Mouse (Mus musculus) forebrain, embryonic 15.5 days (tissue): Measurements from ENCODE around the gene Btbd9. TPM values are rescaled to one million over a fixed set of nuclear protein-coding genes. Genes with fewer than 3 reads are reported as not detected.
A peak's percentile ranks its signal among the peaks of the same experiment; 100 is the strongest.
"Not testable (repeated sequence)": the region's sequence is repeated elsewhere in the genome, so short reads cannot be mapped to it uniquely, and the experiment has no call there.

Experiments used
- ATAC-seq: fragments of 200-750 bp; cut with Nextera tagmentation; replicated peaks from 2 replicates; pipeline ENCODE4 v1.8.0; 2017; ENCODE audit warnings: mild to moderate bottlenecking, moderate TSS enrichment, moderate library complexity
- H3K27ac ChIP-seq: fragments of 300-500 bp; sonication (generic); replicated peaks from 2 replicates; pipeline ENCODE4 v1.5.1; 2015; ENCODE audit warnings: mild to moderate bottlenecking, inconsistent platforms
- H3K27me3 ChIP-seq: fragments of 300-500 bp; sonication (generic); 2 replicates; pipeline ENCODE4 v1.6.1; 2015; ENCODE audit warnings: inconsistent platforms
- H3K36me3 ChIP-seq: fragments of 300-500 bp; sonication (generic); 2 replicates; pipeline ENCODE4 v1.6.1; 2015; ENCODE audit warnings: mild to moderate bottlenecking, inconsistent platforms
- H3K4me1 ChIP-seq: fragments of 300-500 bp; sonication (generic); 2 replicates; pipeline ENCODE4 v1.6.1; 2015; ENCODE audit warnings: inconsistent platforms
- H3K4me2 ChIP-seq: fragments of 300-500 bp; sonication (generic); replicated peaks from 2 replicates; pipeline ENCODE4 v1.6.1; 2015; ENCODE audit warnings: mild to moderate bottlenecking, inconsistent platforms
- H3K4me3 ChIP-seq: fragments of 300-500 bp; sonication (generic); 2 replicates; pipeline ENCODE4 v1.5.1; 2015; ENCODE audit warnings: mild to moderate bottlenecking, inconsistent platforms
- H3K9ac ChIP-seq: fragments of 300-500 bp; sonication (generic); replicated peaks from 2 replicates; pipeline ENCODE4 v1.6.1; 2015; ENCODE audit warnings: mild to moderate bottlenecking, inconsistent platforms
- H3K9me3 ChIP-seq: fragments of 300-500 bp; sonication (generic); 2 replicates; pipeline ENCODE4 v1.6.1; 2016; ENCODE audit warnings: inconsistent platforms
- WGBS: fragments of 180-500 bp; shearing (Covaris S2); methylation state at CpG from one replicate; pipeline ENCODE4 v1.1.7; 2015; ENCODE audit warnings: mixed read lengths; 5-methylcytosine and 5-hydroxymethylcytosine counted together
- polyA plus RNA-seq: library from polyadenylated mRNA; unstranded; fragments of >200 nt; fragmentation: Nextera tagmentation; extraction: Ambion mirVana; gene quantifications from 2 replicates; pipeline ENCODE4 v1.2.1, GENCODE M21; 2015

The Btbd9 gene
- 141 and 146 TPM in 2 replicates for polyA plus RNA-seq

- Histone ChIP-seq H3K4me3 (peak within 1 kb of the TSS; percentile 63), H3K9me3 (no peaks in the 10 kb centered on the region), H3K9ac (peak within 1 kb of the TSS; percentile 66), H3K4me2 (peak within 1 kb of the TSS; percentile 55), H3K36me3 (no peaks in the 10 kb centered on the region), H3K4me1 (peaks cover 23% of the 10 kb centered on the region), H3K27ac (peak within 1 kb of the TSS; percentile 88), H3K27me3 (no peaks in the 10 kb centered on the region)
- WGBS: under 1% methylated on average over 91 of the region's 94 CpGs
- ATAC-seq: peak; percentile 96
These were observed at the start of gene Btbd9 for GRCm38 (mm10) chr17:30575941-30576773. Gene Btbd9 (minus strand): TSS chr17:30576488.

GRCm38 (mm10) chr17:30624132-30624531, 47.8 kb upstream of the Btbd9 start, which contains the start of gene Dnah8:
Gene Dnah8 (plus strand): TSS chr17:30624354.
- not testable (repeated sequence) for H3K4me1 ChIP-seq, ATAC-seq, H3K9ac ChIP-seq, H3K27ac ChIP-seq, H3K27me3 ChIP-seq, H3K36me3 ChIP-seq, H3K4me3 ChIP-seq, H3K9me3 ChIP-seq, H3K4me2 ChIP-seq
- no CpG with 5 or more reads among the region's 20 CpGs for WGBS

- H3K4me2 ChIP-seq: no peak overlapping the region
- 81% methylated on average over 3 of the region's 3 CpGs for WGBS
- no peaks in the 10 kb centered on the region for H3K9me3 ChIP-seq
- no peak overlapping the region for H3K27ac ChIP-seq
- H3K36me3 ChIP-seq: no peaks in the 10 kb centered on the region
- no peak overlapping the region for H3K9ac ChIP-seq
- H3K4me3 ChIP-seq: no peak overlapping the region
- H3K4me1 ChIP-seq: no peaks in the 10 kb centered on the region
- no peaks in the 10 kb centered on the region for H3K27me3 ChIP-seq
- ATAC-seq: no peak
These were observed 46.9 kb upstream of the Btbd9 start for GRCm38 (mm10) chr17:30623200-30623599.

- Histone ChIP-seq H3K4me3 (no peak overlapping the region), H3K9ac (no peak overlapping the region), H3K27ac (no peak overlapping the region), H3K4me1 (no peaks in the 10 kb centered on the region), H3K36me3 (no peaks in the 10 kb centered on the region), H3K4me2 (no peak overlapping the region), H3K27me3 (no peaks in the 10 kb centered on the region), H3K9me3 (no peaks in the 10 kb centered on the region)
- WGBS: 72% methylated on average over 4 of the region's 4 CpGs
- ATAC-seq: no peak
These were observed 45.2 kb upstream of the Btbd9 start for GRCm38 (mm10) chr17:30621450-30621849.

GRCm38 (mm10) chr17:30620548-30620947, 44.3 kb upstream of the Btbd9 start:
- H3K27me3 ChIP-seq: no peaks in the 10 kb centered on the region
- H3K4me2 ChIP-seq: no peak overlapping the region
- H3K36me3 ChIP-seq: no peaks in the 10 kb centered on the region
- no peaks in the 10 kb centered on the region for H3K9me3 ChIP-seq
- H3K27ac ChIP-seq: no peak overlapping the region
- no peak overlapping the region for H3K4me3 ChIP-seq
- no peaks in the 10 kb centered on the region for H3K4me1 ChIP-seq
- WGBS: 73% methylated on average over 2 of the region's 2 CpGs
- H3K9ac ChIP-seq: no peak overlapping the region
- no peak for ATAC-seq

- Histone ChIP-seq H3K27ac (no peak overlapping the region), H3K4me2 (no peak overlapping the region), H3K4me1 (no peaks in the 10 kb centered on the region), H3K4me3 (no peak overlapping the region), H3K9me3 (no peaks in the 10 kb centered on the region), H3K36me3 (no peaks in the 10 kb centered on the region), H3K9ac (no peak overlapping the region), H3K27me3 (no peaks in the 10 kb centered on the region)
- no peak for ATAC-seq
- WGBS: 38% methylated on average over 2 of the region's 2 CpGs
These were observed 42.9 kb upstream of the Btbd9 start for GRCm38 (mm10) chr17:30619153-30619552.

GRCm38 (mm10) chr17:30618136-30618891, 42.0 kb upstream of the Btbd9 start:
- WGBS: 82% methylated on average over 3 of the region's 3 CpGs
- H3K4me1 ChIP-seq: no peaks in the 10 kb centered on the region

GRCm38 (mm10) chr17:30616203-30616602, 39.9 kb upstream of the Btbd9 start:
- Histone ChIP-seq H3K9me3 (no peaks in the 10 kb centered on the region), H3K36me3 (no peaks in the 10 kb centered on the region), H3K4me2 (no peak overlapping the region), H3K27ac (no peak overlapping the region), H3K4me3 (no peak overlapping the region), H3K9ac (no peak overlapping the region), H3K4me1 (peaks cover 13% of the 10 kb centered on the region), H3K27me3 (no peaks in the 10 kb centered on the region)
- 92% methylated on average over 5 of the region's 5 CpGs for WGBS
- ATAC-seq: no peak

More at GRCm38 (mm10) chr17:30618136-30618891, 42.0 kb upstream of the Btbd9 start:
- ATAC-seq: no peak
- no peak overlapping the region for H3K4me2 ChIP-seq
- no peak overlapping the region for H3K9ac ChIP-seq
- no peaks in the 10 kb centered on the region for H3K36me3 ChIP-seq
- no peak overlapping the region for H3K4me3 ChIP-seq
- H3K27ac ChIP-seq: no peak overlapping the region
- H3K9me3 ChIP-seq: no peaks in the 10 kb centered on the region
- H3K27me3 ChIP-seq: no peaks in the 10 kb centered on the region

GRCm38 (mm10) chr17:30613350-30613749, 37.1 kb upstream of the Btbd9 start:
- Histone ChIP-seq H3K27me3 (no peaks in the 10 kb centered on the region), H3K4me2 (no peak overlapping the region), H3K4me3 (no peak overlapping the region), H3K9me3 (no peaks in the 10 kb centered on the region), H3K36me3 (no peaks in the 10 kb centered on the region), H3K27ac (no peak overlapping the region), H3K9ac (no peak overlapping the region), H3K4me1 (peaks cover 21% of the 10 kb centered on the region)
- no peak for ATAC-seq

- WGBS: under 1% methylated on average over 34 of the region's 34 CpGs
- Histone ChIP-seq H3K36me3 (no peaks in the 10 kb centered on the region), H3K4me1 (peaks cover 32% of the 10 kb centered on the region), H3K9me3 (no peaks in the 10 kb centered on the region), H3K4me2 (peak overlapping the region; percentile 64), H3K4me3 (peak overlapping the region; percentile 66), H3K9ac (peak overlapping the region; percentile 76), H3K27ac (peak overlapping the region; percentile 75), H3K27me3 (no peaks in the 10 kb centered on the region)
- ATAC-seq: peak; percentile 100
These were observed 36.0 kb upstream of the Btbd9 start for GRCm38 (mm10) chr17:30612075-30612859.

GRCm38 (mm10) chr17:30611221-30612074, 35.2 kb upstream of the Btbd9 start:
- WGBS: 23% methylated on average over 18 of the region's 18 CpGs
- Histone ChIP-seq H3K27ac (peak overlapping the region; percentile 75), H3K9ac (peak overlapping the region; percentile 76), H3K27me3 (no peaks in the 10 kb centered on the region), H3K9me3 (no peaks in the 10 kb centered on the region), H3K4me3 (peak overlapping the region; percentile 66), H3K36me3 (no peaks in the 10 kb centered on the region), H3K4me2 (peak overlapping the region; percentile 64), H3K4me1 (peaks cover 35% of the 10 kb centered on the region)
- no peak for ATAC-seq
